8 mouse cellular contexts compared by ENCODE assay signal in the genomic region with DNA sequence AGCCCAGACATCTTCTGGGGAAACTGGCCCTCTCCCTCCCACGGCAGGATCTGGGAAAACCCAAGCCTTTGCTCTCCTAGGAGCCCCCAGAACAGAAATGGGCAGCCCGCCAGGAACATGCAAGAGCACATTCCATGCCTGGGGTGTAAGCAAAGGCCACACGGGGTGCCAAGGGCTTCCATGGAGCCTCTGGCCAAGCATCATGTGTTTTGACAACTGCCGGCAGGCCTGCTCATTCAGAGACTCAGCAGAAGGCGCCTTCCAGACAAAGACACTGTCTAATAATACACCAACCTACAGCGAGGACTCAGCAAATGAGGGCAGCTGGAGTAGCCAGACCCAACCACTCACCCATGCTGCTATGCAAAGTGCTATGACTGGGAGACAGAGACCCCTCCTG. TPM values are rescaled to one million over a fixed set of nuclear protein-coding genes. Genes with fewer than 3 reads are reported as not detected.
DNase-seq lines count a peak whose midpoint lies in the region; ATAC-seq lines count a peak whose summit lies in the region.
"Had no signal": no experiment of that assay in that cellular context is flagged by ENCODE, and none has a peak within 500 bp of the region (broad histone marks: within the 10 kb centered on the region; RNA-seq: fewer than 3 reads in every experiment).

No protein-coding gene starts in this region.

- peak overlapping the region; percentile 10; the same call in 1 of the 2 replicates for H3K4me2 ChIP-seq in embryonic facial prominence, embryonic 15.5 days (replicated peaks)
- peak overlapping the region; percentile 4 for H3K4me2 ChIP-seq in heart, embryonic 15.5 days

- H3K4me1 ChIP-seq in embryonic facial prominence, embryonic 15.5 days: peaks cover 86% of the 10 kb centered on the region
- peaks cover 85% of the 10 kb centered on the region for H3K4me1 ChIP-seq in heart, embryonic 15.5 days (replicated peaks)

- peak; percentile 97 for DNase-seq in Muller cell, postnatal 12 days (ENCODE audit: inconsistent ontology term)
- peak; percentile 91 for DNase-seq in adrenal gland, postnatal 14 days
- peak; percentile 90 for DNase-seq in kidney, postnatal 10 days
- peak; percentile 89 for DNase-seq in lung, postnatal 36 days
- DNase-seq in urinary bladder, adult 18-20 months (ENCODE audit: low spot score in 2 of 2): peak; percentile 85 to 90

- ATAC-seq in embryonic facial prominence, embryonic 15.5 days (ENCODE audit: insufficient number of reproducible peaks, low FRiP score, low TSS enrichment, low read depth): peak; percentile 76
- peak; percentile 80 for ATAC-seq in heart, embryonic 15.5 days (replicated peaks; ENCODE audit: insufficient number of reproducible peaks, insufficient read depth, low FRiP score, low read depth)

- H3K9ac ChIP-seq in embryonic facial prominence, embryonic 15.5 days: no peak overlapping the region
- peak overlapping the region; percentile 1; the same call in 1 of the 2 replicates for H3K9ac ChIP-seq in heart, embryonic 15.5 days

- no peaks in the 10 kb centered on the region for H3K9me3 ChIP-seq in embryonic facial prominence, embryonic 15.5 days (replicated peaks)
- H3K9me3 ChIP-seq in heart, embryonic 15.5 days (replicated peaks): no peaks in the 10 kb centered on the region

- no peak overlapping the region for H3K4me3 ChIP-seq in embryonic facial prominence, embryonic 15.5 days (replicated peaks)
- H3K4me3 ChIP-seq in heart, embryonic 15.5 days: no peak overlapping the region

- peaks cover 33% of the 10 kb centered on the region for H3K36me3 ChIP-seq in embryonic facial prominence, embryonic 15.5 days
- H3K36me3 ChIP-seq in heart, embryonic 15.5 days: peaks cover 43% of the 10 kb centered on the region

- peak overlapping the region; percentile 92 for H3K27ac ChIP-seq in embryonic facial prominence, embryonic 15.5 days (replicated peaks)
- peak overlapping the region; percentile 97 for H3K27ac ChIP-seq in heart, embryonic 15.5 days

- no peaks in the 10 kb centered on the region for H3K27me3 ChIP-seq in embryonic facial prominence, embryonic 15.5 days
- H3K27me3 ChIP-seq in heart, embryonic 15.5 days: no peaks in the 10 kb centered on the region

- WGBS in embryonic facial prominence, embryonic 15.5 days: 18% methylated on average over 6 of the region's 6 CpGs
- 6% methylated on average over 6 of the region's 6 CpGs for WGBS in heart, embryonic 15.5 days

RNA-seq across cellular contexts. Expression of a gene that starts 38.6 kb away (rescaled TPM):
- total RNA-seq in adrenal gland, postnatal 14 days (2021): 0.19 and 0.60 TPM in 2 replicates
- polyA plus RNA-seq in embryonic facial prominence, embryonic 15.5 days (2015; fragmentation: Nextera tagmentation; extraction: Ambion mirVana): 1.1 and 1.4 TPM in 2 replicates
- 0.33 and 0.42 TPM in 2 replicates for polyA plus RNA-seq in heart, embryonic 15.5 days (2015; fragmentation: Nextera tagmentation; extraction: Ambion mirVana)

RNA-seq across cellular contexts. Expression of a gene that starts 42.3 kb away (rescaled TPM):
- 271 and 282 TPM in 2 replicates for total RNA-seq in adrenal gland, postnatal 14 days (2021)
- 321 and 328 TPM in 2 replicates for polyA plus RNA-seq in embryonic facial prominence, embryonic 15.5 days (2015; fragmentation: Nextera tagmentation; extraction: Ambion mirVana)
- 236 and 281 TPM in 2 replicates for polyA plus RNA-seq in heart, embryonic 15.5 days (2015; fragmentation: Nextera tagmentation; extraction: Ambion mirVana)

RNA-seq across cellular contexts. Expression of a gene that starts 56.2 kb away (rescaled TPM):
- total RNA-seq in adrenal gland, postnatal 14 days (2021): 1.1 TPM in 1 of 2 replicates, not detected in the other
- polyA plus RNA-seq in embryonic facial prominence, embryonic 15.5 days (2015; fragmentation: Nextera tagmentation; extraction: Ambion mirVana): 187 and 265 TPM in 2 replicates
- polyA plus RNA-seq in heart, embryonic 15.5 days (2015; fragmentation: Nextera tagmentation; extraction: Ambion mirVana): 1.7 and 2.7 TPM in 2 replicates
- total RNA-seq: gastrocnemius, postnatal 36 days had no signal

Comparison
In these comparisons a context has a peak if more than half of its experiments do, and no peak if none do; other contexts are left out.
1. RNA of a gene that starts 56.2 kb away (polyA plus RNA-seq): 187 to 265 TPM in embryonic facial prominence, embryonic 15.5 days; 1.7 to 2.7 TPM in heart, embryonic 15.5 days; every median in the first group is over 10 times any median in the second.
2. Peak in every context shown above with its lines, with median percentiles within 50 percentile points of each other: DNase-seq.